Mouse (Mus musculus) cortical plate, adult 2 months (tissue): ENCODE measurements around the gene Tmem262. TPM values are rescaled to one million over a fixed set of nuclear protein-coding genes. Genes with fewer than 3 reads are reported as not detected.

Experiments
- H3K27ac ChIP-seq: fragments of 200-500 bp; 2 replicates; pipeline ENCODE4 v1.5.1; 2012; ENCODE audit warnings: low read length, control low read depth, inconsistent platforms; ENCODE audit not compliant: insufficient read depth
- H3K4me1 ChIP-seq: fragments of 200-500 bp; 2 replicates; pipeline ENCODE4 v1.6.1; 2011; ENCODE audit warnings: low read length; ENCODE audit not compliant: control insufficient read depth, insufficient read depth
- H3K4me3 ChIP-seq: fragments of 200-500 bp; 2 replicates; pipeline ENCODE4 v1.5.1; 2011; ENCODE audit warnings: mild to moderate bottlenecking, low read length, control low read depth; ENCODE audit not compliant: insufficient read depth
- CTCF ChIP-seq: fragments of 200-500 bp; IDR thresholded peaks from 2 replicates; pipeline ENCODE4 v1.5.1; 2011; ENCODE audit warnings: mild to moderate bottlenecking, control low read depth, low read length; ENCODE audit not compliant: insufficient read depth; ENCODE audit errors: extremely low read depth
- POLR2A ChIP-seq: fragments of 200-500 bp; IDR thresholded peaks from 2 replicates; pipeline ENCODE4 v1.6.1; 2011; ENCODE audit warnings: mild to moderate bottlenecking, low read length, control low read depth; ENCODE audit not compliant: insufficient read depth; ENCODE audit errors: extremely low read depth
- polyA plus RNA-seq: library from polyadenylated mRNA; depleted of rRNA; stranded (reverse); fragments of >200 nt; gene quantifications from 2 replicates; pipeline ENCODE4 v1.2.3, GENCODE M21; 2012

Tmem262 gene
- polyA plus RNA-seq, 1 experiment = not detected

- Histone ChIP-seq H3K27ac (no peak within 1 kb of the TSS), H3K4me3 (no peak within 1 kb of the TSS), H3K4me1 (no peaks in the 10 kb centered on the region)
- TF ChIP-seq POLR2A = no peak
- TF ChIP-seq CTCF = no peak
Observed at GRCm38 (mm10) chr19:6094119-6094518, 14.3 kb downstream of the Tmem262 start, which contains the start of gene AC131692.1. TSS of gene AC131692.1 (plus strand) at chr19:6094419.

GRCm38 (mm10) chr19:6097847-6098246, 18.0 kb downstream of the Tmem262 start:
- Histone ChIP-seq H3K4me3 (no peak overlapping the region), H3K4me1 (no peaks in the 10 kb centered on the region), H3K27ac (no peak overlapping the region)
- TF ChIP-seq CTCF (no peak), POLR2A (no peak)

- Histone ChIP-seq H3K4me1 (no peaks in the 10 kb centered on the region), H3K27ac (no peak overlapping the region)
- no peak for TF ChIP-seq POLR2A
- TF ChIP-seq CTCF = no peak
Observed at GRCm38 (mm10) chr19:6101186-6101585, 21.4 kb downstream of the Tmem262 start.

GRCm38 (mm10) chr19:6102169-6102853, 22.5 kb downstream of the Tmem262 start:
- Histone ChIP-seq H3K4me3 (no peak overlapping the region), H3K4me1 (no peaks in the 10 kb centered on the region), H3K27ac (no peak overlapping the region)
- TF ChIP-seq POLR2A (no peak), CTCF (no peak)

More at GRCm38 (mm10) chr19:6101186-6101585, 21.4 kb downstream of the Tmem262 start:
- no peak overlapping the region for H3K4me3 ChIP-seq

GRCm38 (mm10) chr19:6104476-6104875, 24.6 kb downstream of the Tmem262 start:
- H3K27ac ChIP-seq = no peak overlapping the region
- no peaks in the 10 kb centered on the region for H3K4me1 ChIP-seq
- H3K4me3 ChIP-seq = no peak overlapping the region
- TF ChIP-seq CTCF = no peak
- TF ChIP-seq POLR2A = no peak

GRCm38 (mm10) chr19:6105586-6105985, 25.8 kb downstream of the Tmem262 start, which contains the start of gene Naaladl1:
TSS of gene Naaladl1 (plus strand) at chr19:6105782.
- TF ChIP-seq POLR2A (no peak), CTCF (no peak)
- no peaks in the 10 kb centered on the region for H3K4me1 ChIP-seq
- no peak within 1 kb of the TSS for H3K27ac ChIP-seq
- H3K4me3 ChIP-seq = no peak within 1 kb of the TSS

GRCm38 (mm10) chr19:6113116-6113515, 33.3 kb downstream of the Tmem262 start:
- Histone ChIP-seq H3K4me3 (no peak overlapping the region), H3K27ac (no peak overlapping the region), H3K4me1 (no peaks in the 10 kb centered on the region)
- TF ChIP-seq CTCF (no peak), POLR2A (no peak)

- no peak overlapping the region for H3K27ac ChIP-seq
- no peak overlapping the region for H3K4me3 ChIP-seq
- TF ChIP-seq CTCF = no peak
- no peak for TF ChIP-seq POLR2A
- no peaks in the 10 kb centered on the region for H3K4me1 ChIP-seq
Observed at GRCm38 (mm10) chr19:6116113-6116850, 36.4 kb downstream of the Tmem262 start.

GRCm38 (mm10) chr19:6117346-6117985, 37.6 kb downstream of the Tmem262 start:
- no peak for TF ChIP-seq POLR2A
- TF ChIP-seq CTCF = no peak
- Histone ChIP-seq H3K27ac (peak overlapping the region; percentile 85), H3K4me3 (peak overlapping the region; percentile 51), H3K4me1 (no peaks in the 10 kb centered on the region)
